In genomic region chrX:36991039-36991438, GRCm38 (mm10) we compare ENCODE assay signal across 26 mouse cellular contexts. TPM values are rescaled to one million over a fixed set of nuclear protein-coding genes. Genes with fewer than 3 reads are reported as not detected.
DNase-seq lines count a peak whose midpoint lies in the region; ATAC-seq and TF ChIP-seq lines count a peak whose summit lies in the region.
"Had no signal": no experiment of that assay in that cellular context is flagged by ENCODE, and none has a peak within 500 bp of the region (broad histone marks: within the 10 kb centered on the region; RNA-seq: fewer than 3 reads in every experiment).

No protein-coding gene starts in this region.

- no peak overlapping the region for H3K4me2 ChIP-seq in lung, postnatal 0 days (replicated peaks; ENCODE audit: low read depth, low read length)
- H3K4me2 ChIP-seq: heart, embryonic 13.5 days; kidney, embryonic 15.5 days; limb, embryonic 13.5 days; stomach, embryonic 15.5 days had no signal

- no peak overlapping the region for H3K9ac ChIP-seq in lung, postnatal 0 days (replicated peaks; ENCODE audit: low read depth)
- H3K9ac ChIP-seq: heart, embryonic 13.5 days; kidney, embryonic 15.5 days; limb, embryonic 13.5 days; stomach, embryonic 15.5 days had no signal

- no peaks in the 10 kb centered on the region for H3K4me1 ChIP-seq in lung, postnatal 0 days (ENCODE audit: insufficient read depth, low read depth, low read length)
- H3K4me1 ChIP-seq: stomach, embryonic 15.5 days had no signal

- no peak for ATAC-seq in lung, postnatal 0 days
- ATAC-seq in monocyte, adult 5-6 weeks (replicated peaks; ENCODE audit: insufficient number of reproducible peaks, low FRiP score, low TSS enrichment, poor library complexity, severe bottlenecking), result peak; percentile 60
- ATAC-seq: Patski had no signal

- H3K27ac ChIP-seq in lung, postnatal 0 days (ENCODE audit: low read length), result no peak overlapping the region
- H3K27ac ChIP-seq: forebrain, embryonic 10.5 days; heart, embryonic 13.5 days; hindbrain, embryonic 10.5 days; kidney, embryonic 15.5 days; layer of hippocampus, adult 2 months; limb, embryonic 13.5 days; stomach, embryonic 15.5 days had no signal

- no peaks in the 10 kb centered on the region for H3K9me3 ChIP-seq in lung, postnatal 0 days (ENCODE audit: low read length)
- H3K9me3 ChIP-seq: forebrain, embryonic 10.5 days; heart, embryonic 13.5 days; kidney, embryonic 15.5 days; limb, embryonic 13.5 days; stomach, embryonic 15.5 days had no signal

- no peaks in the 10 kb centered on the region for H3K27me3 ChIP-seq in lung, postnatal 0 days (replicated peaks; ENCODE audit: insufficient read depth, low read length)
- H3K27me3 ChIP-seq: heart, embryonic 13.5 days; kidney, embryonic 15.5 days; limb, embryonic 13.5 days; stomach, embryonic 15.5 days had no signal

- TF ChIP-seq CTCF in lung, postnatal 0 days (IDR thresholded peaks at IDR 0.05), result no peak

- WGBS in lung, postnatal 0 days, result 83% methylated on average over 4 of the region's 4 CpGs

- no peak overlapping the region for H3K4me3 ChIP-seq in lung, postnatal 0 days (ENCODE audit: low read depth, low read length)
- H3K4me3 ChIP-seq: forebrain, embryonic 10.5 days; heart, embryonic 13.5 days; hindbrain, embryonic 10.5 days; kidney, embryonic 15.5 days; layer of hippocampus, adult 2 months; limb, embryonic 13.5 days; stomach, embryonic 15.5 days had no signal

- peak; percentile 14 to 26 for DNase-seq in lung, postnatal 4 days
- no peak for DNase-seq in lung, postnatal 0 days (ENCODE audit: low spot score)
- peak; percentile 56 for DNase-seq in MEL-GATA-1-ER (ENCODE audit: extremely low read depth, low read depth)
- DNase-seq in thymus, postnatal 14 days, result peak; percentile 55
- DNase-seq in frontal cortex, postnatal 25 days (ENCODE audit: low spot score in 2 of 2), result no peak
- DNase-seq in frontal cortex, postnatal 14 days (ENCODE audit: low spot score in 2 of 2), result no peak
- DNase-seq in retina, postnatal 1 day, result no peak
- DNase-seq: lung, adult 2 months; right cerebral cortex, adult 18-20 months had no signal

- TF ChIP-seq EP300 in lung, postnatal 0 days (IDR thresholded peaks at IDR 0.05), result no peak

- no peaks in the 10 kb centered on the region for H3K36me3 ChIP-seq in lung, postnatal 0 days (ENCODE audit: insufficient read depth, low read length)
- H3K36me3 ChIP-seq: forebrain, embryonic 10.5 days; heart, embryonic 13.5 days; hindbrain, embryonic 10.5 days; kidney, embryonic 15.5 days; limb, embryonic 13.5 days; stomach, embryonic 15.5 days had no signal

RNA-seq across cellular contexts. Expression of gene Sept6, which starts 0.6 kb away (rescaled TPM):
- polyA plus RNA-seq in lung, postnatal 0 days (2015; fragmentation: Nextera tagmentation; extraction: Ambion mirVana), result 4.8 and 6.4 TPM in 2 replicates
- total RNA-seq in monocyte, adult 5-6 weeks (2017), result 75.3 to 123 TPM (median 87.1 TPM) in 3 replicates

RNA-seq across cellular contexts. Expression of gene Sowahd, which starts 57.6 kb away (rescaled TPM):
- polyA plus RNA-seq in lung, postnatal 0 days (2015; fragmentation: Nextera tagmentation; extraction: Ambion mirVana), result not detected in 2 replicates
- not detected in 3 replicates for total RNA-seq in monocyte, adult 5-6 weeks (2017)
- total RNA-seq: layer of hippocampus, adult 2 months; left cerebral cortex, adult 8-10 months; megakaryocyte-erythroid progenitor cell, adult 5-6 weeks; midbrain, postnatal 0 days had no signal
- polyA plus RNA-seq: brain, embryonic 14.5 days; cerebellum, adult 2 months; forebrain, embryonic 10.5 days; hindbrain, embryonic 10.5 days; intestine, embryonic 14.5 days; kidney, embryonic 15.5 days; limb, embryonic 13.5 days; lung, adult 2 months; neural tube, embryonic 14.5 days; Patski; urinary bladder, adult 2 months had no signal

Comparison
In these comparisons a context has a peak if more than half of its experiments do, and no peak if none do; other contexts are left out.
1. DNase-seq: peak in lung, postnatal 4 days (2 of 2), MEL-GATA-1-ER (single experiment) and thymus, postnatal 14 days (single experiment); none in lung, postnatal 0 days (single experiment), frontal cortex, postnatal 25 days (0 of 2), frontal cortex, postnatal 14 days (0 of 2) and retina, postnatal 1 day (single experiment).